Mouse (Mus musculus) layer of hippocampus, adult 18-20 months (tissue): ENCODE data around the gene Nedd9. TPM values are rescaled to one million over a fixed set of nuclear protein-coding genes. Genes with fewer than 3 reads are reported as not detected.

ENCODE experiments used
- total RNA-seq, 2 experiments: library from RNA; stranded (reverse); gene quantifications; 2 replicates each; pipeline ENCODE4 v1.2.3; 2021

Nedd9 gene
- total RNA-seq, 2 experiments from 2014 or later, result 12.6 to 12.9 TPM

Other genes starting within 250 kb of the Nedd9 start
- 100 to 1,000 TPM; 140 to 147 TPM for gene Smim13, start 237.5 kb downstream of the Nedd9 start, total RNA-seq
- not detected for gene Gm17364, start 213.4 kb downstream of the Nedd9 start, total RNA-seq
- 10 to 100 TPM; 93.5 to 95.5 TPM for gene Tmem170b, start 118.5 kb upstream of the Nedd9 start, total RNA-seq